Mouse (Mus musculus): ENCODE data around the gene Il17rd. TPM values are rescaled to one million over a fixed set of nuclear protein-coding genes. Genes with fewer than 3 reads are reported as not detected.

Gene Il17rd
- polyA plus RNA-seq, 1 experiment: 1.2 TPM

- Histone ChIP-seq H3K4me3 (replicated peaks; ENCODE audit: insufficient read depth, low read depth, low read length) (no peak overlapping the region), H3K4me1 (ENCODE audit: control insufficient read depth, insufficient read depth, low read length) (no peaks in the 10 kb centered on the region), H3K27me3 (ENCODE audit: control insufficient read depth, insufficient read depth, low read length) (no peaks in the 10 kb centered on the region), H3K27ac (ENCODE audit: insufficient read depth, low read length) (no peak overlapping the region)
- no peak for TF ChIP-seq CTCF (IDR thresholded peaks at IDR 0.05; ENCODE audit: borderline replicate concordance, insufficient read depth, low read depth, low read length)
- TF ChIP-seq POLR2A (IDR thresholded peaks at IDR 0.05; ENCODE audit: borderline replicate concordance, insufficient read depth, low read length): no peak
- no peak for DNase-seq
- 33% methylated on average over 9 of the region's 9 CpGs for WGBS
Observed at GRCm38 (mm10) chr14:27066171-27066929, 27.6 kb downstream of the Il17rd start.

GRCm38 (mm10) chr14:27067866-27068271 lies 29.1 kb downstream of the Il17rd start:
- H3K27ac ChIP-seq (ENCODE audit: insufficient read depth, low read length): no peak overlapping the region
- no peak for DNase-seq
- H3K4me1 ChIP-seq (ENCODE audit: control insufficient read depth, insufficient read depth, low read length): no peaks in the 10 kb centered on the region
- 58% methylated on average over 6 of the region's 6 CpGs for WGBS
- H3K27me3 ChIP-seq (ENCODE audit: control insufficient read depth, insufficient read depth, low read length): no peaks in the 10 kb centered on the region
- H3K4me3 ChIP-seq (replicated peaks; ENCODE audit: insufficient read depth, low read depth, low read length): no peak overlapping the region
- TF ChIP-seq CTCF (IDR thresholded peaks at IDR 0.05; ENCODE audit: borderline replicate concordance, insufficient read depth, low read depth, low read length) (no peak), POLR2A (IDR thresholded peaks at IDR 0.05; ENCODE audit: borderline replicate concordance, insufficient read depth, low read length) (no peak)

- TF ChIP-seq POLR2A (IDR thresholded peaks at IDR 0.05; ENCODE audit: borderline replicate concordance, insufficient read depth, low read length): no peak
- no peak for TF ChIP-seq CTCF (IDR thresholded peaks at IDR 0.05; ENCODE audit: borderline replicate concordance, insufficient read depth, low read depth, low read length)
- DNase-seq: no peak
- H3K4me1 ChIP-seq (ENCODE audit: control insufficient read depth, insufficient read depth, low read length): no peaks in the 10 kb centered on the region
- no peak overlapping the region for H3K27ac ChIP-seq (ENCODE audit: insufficient read depth, low read length)
- no peak overlapping the region for H3K4me3 ChIP-seq (replicated peaks; ENCODE audit: insufficient read depth, low read depth, low read length)
- WGBS: 51% methylated on average over 8 of the region's 8 CpGs
- no peaks in the 10 kb centered on the region; the same call in 1 of the 2 replicates for H3K27me3 ChIP-seq (ENCODE audit: control insufficient read depth, insufficient read depth, low read length)
Observed at GRCm38 (mm10) chr14:27069434-27070097, 30.8 kb downstream of the Il17rd start.

- WGBS: 74% methylated on average over 3 of the region's 3 CpGs
- no peak overlapping the region for H3K27ac ChIP-seq (ENCODE audit: insufficient read depth, low read length)
- DNase-seq: no peak
- no peak for TF ChIP-seq CTCF (IDR thresholded peaks at IDR 0.05; ENCODE audit: borderline replicate concordance, insufficient read depth, low read depth, low read length)
- no peak for TF ChIP-seq POLR2A (IDR thresholded peaks at IDR 0.05; ENCODE audit: borderline replicate concordance, insufficient read depth, low read length)
- no peaks in the 10 kb centered on the region; the same call in 1 of the 2 replicates for H3K27me3 ChIP-seq (ENCODE audit: control insufficient read depth, insufficient read depth, low read length)
- no peaks in the 10 kb centered on the region for H3K4me1 ChIP-seq (ENCODE audit: control insufficient read depth, insufficient read depth, low read length)
- H3K4me3 ChIP-seq (replicated peaks; ENCODE audit: insufficient read depth, low read depth, low read length): no peak overlapping the region
Observed at GRCm38 (mm10) chr14:27070128-27070527, 31.4 kb downstream of the Il17rd start.

GRCm38 (mm10) chr14:27070758-27071157 lies 32.0 kb downstream of the Il17rd start:
- no peak overlapping the region for H3K4me3 ChIP-seq (replicated peaks; ENCODE audit: insufficient read depth, low read depth, low read length)
- no peak for DNase-seq
- no peaks in the 10 kb centered on the region for H3K4me1 ChIP-seq (ENCODE audit: control insufficient read depth, insufficient read depth, low read length)
- TF ChIP-seq CTCF (IDR thresholded peaks at IDR 0.05; ENCODE audit: borderline replicate concordance, insufficient read depth, low read depth, low read length) (no peak), POLR2A (IDR thresholded peaks at IDR 0.05; ENCODE audit: borderline replicate concordance, insufficient read depth, low read length) (no peak)
- no peaks in the 10 kb centered on the region; the same call in 1 of the 2 replicates for H3K27me3 ChIP-seq (ENCODE audit: control insufficient read depth, insufficient read depth, low read length)
- H3K27ac ChIP-seq (ENCODE audit: insufficient read depth, low read length): no peak overlapping the region
- 64% methylated on average over 9 of the region's 9 CpGs for WGBS

- WGBS: 25% methylated on average over 3 of the region's 3 CpGs
- H3K27ac ChIP-seq (ENCODE audit: insufficient read depth, low read length): no peak overlapping the region
- DNase-seq: no peak
- H3K4me3 ChIP-seq (replicated peaks; ENCODE audit: insufficient read depth, low read depth, low read length): no peak overlapping the region
- no peaks in the 10 kb centered on the region for H3K4me1 ChIP-seq (ENCODE audit: control insufficient read depth, insufficient read depth, low read length)
- TF ChIP-seq POLR2A (IDR thresholded peaks at IDR 0.05; ENCODE audit: borderline replicate concordance, insufficient read depth, low read length) (no peak), CTCF (IDR thresholded peaks at IDR 0.05; ENCODE audit: borderline replicate concordance, insufficient read depth, low read depth, low read length) (no peak)
- no peaks in the 10 kb centered on the region; the same call in 1 of the 2 replicates for H3K27me3 ChIP-seq (ENCODE audit: control insufficient read depth, insufficient read depth, low read length)
Observed at GRCm38 (mm10) chr14:27071985-27072384, 33.2 kb downstream of the Il17rd start.

- WGBS: 76% methylated on average over 6 of the region's 6 CpGs
- TF ChIP-seq CTCF (IDR thresholded peaks at IDR 0.05; ENCODE audit: borderline replicate concordance, insufficient read depth, low read depth, low read length) (no peak), POLR2A (IDR thresholded peaks at IDR 0.05; ENCODE audit: borderline replicate concordance, insufficient read depth, low read length) (no peak)
- no peak overlapping the region for H3K27ac ChIP-seq (ENCODE audit: insufficient read depth, low read length)
- no peak for DNase-seq
- H3K4me1 ChIP-seq (ENCODE audit: control insufficient read depth, insufficient read depth, low read length): no peaks in the 10 kb centered on the region
- no peak overlapping the region for H3K4me3 ChIP-seq (replicated peaks; ENCODE audit: insufficient read depth, low read depth, low read length)
- H3K27me3 ChIP-seq (ENCODE audit: control insufficient read depth, insufficient read depth, low read length): no peaks in the 10 kb centered on the region; the same call in 1 of the 2 replicates
Observed at GRCm38 (mm10) chr14:27075084-27075483, 36.3 kb downstream of the Il17rd start.

Measured in cerebellum, adult 2 months (tissue).